Mouse (Mus musculus) frontal cortex, postnatal 14 days (tissue): ENCODE data around the gene Rimbp2.
"Not testable (repeated sequence)": the region's sequence is repeated elsewhere in the genome, so short reads cannot be mapped to it uniquely, and the experiment has no call there.

Experiments used
- DNase-seq, 2 experiments: peaks; one replicate each; pipeline ENCODE4 v3.0.0; 2022; ENCODE audit warnings: low spot score in 2 of 2

Gene Rimbp2

GRCm38 (mm10) chr5:128761118-128761517 is 192.2 kb downstream of the Rimbp2 start:
- no peak for DNase-seq

DNA sequence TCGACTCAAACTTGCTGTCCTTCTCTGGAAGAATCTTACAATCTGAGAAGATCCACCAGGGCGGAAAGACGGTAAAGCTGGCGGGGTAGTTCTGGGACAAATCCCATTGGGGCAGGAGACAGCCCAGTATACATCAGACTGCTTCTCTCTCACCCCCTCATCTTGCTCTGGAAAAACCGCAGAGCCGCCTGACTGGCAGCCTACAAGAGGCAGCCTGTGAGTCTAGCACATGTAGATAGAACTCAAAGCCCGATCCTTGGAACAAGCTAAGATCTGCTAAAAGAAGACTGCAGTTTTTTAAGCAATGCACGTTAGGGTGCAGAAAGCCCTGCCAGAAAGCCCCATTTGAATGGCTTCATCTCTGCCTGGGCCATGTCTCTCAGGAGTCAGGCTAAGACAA is 207.0 kb downstream of the Rimbp2 start:
- no peak for DNase-seq

DNA sequence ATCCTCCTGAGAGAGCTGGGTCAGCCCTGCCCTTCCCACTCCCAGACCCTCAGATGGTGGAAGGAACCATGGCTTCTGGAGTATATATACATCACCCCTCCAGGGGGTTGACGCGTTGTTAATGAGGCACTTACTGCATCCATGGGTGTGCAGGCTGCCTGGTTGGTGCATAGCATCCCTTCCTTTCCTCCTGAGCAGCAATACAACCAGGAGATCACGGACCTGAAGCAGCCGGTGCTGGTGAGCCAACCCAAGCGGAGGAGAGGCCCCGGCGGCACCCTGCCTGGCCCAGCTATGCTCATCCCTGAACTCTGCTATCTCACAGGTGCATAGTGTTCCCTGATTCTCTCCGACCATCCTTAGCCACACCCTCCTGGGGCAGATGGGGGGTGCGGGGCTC is 208.1 kb downstream of the Rimbp2 start:
- DNase-seq, result no peak

DNA sequence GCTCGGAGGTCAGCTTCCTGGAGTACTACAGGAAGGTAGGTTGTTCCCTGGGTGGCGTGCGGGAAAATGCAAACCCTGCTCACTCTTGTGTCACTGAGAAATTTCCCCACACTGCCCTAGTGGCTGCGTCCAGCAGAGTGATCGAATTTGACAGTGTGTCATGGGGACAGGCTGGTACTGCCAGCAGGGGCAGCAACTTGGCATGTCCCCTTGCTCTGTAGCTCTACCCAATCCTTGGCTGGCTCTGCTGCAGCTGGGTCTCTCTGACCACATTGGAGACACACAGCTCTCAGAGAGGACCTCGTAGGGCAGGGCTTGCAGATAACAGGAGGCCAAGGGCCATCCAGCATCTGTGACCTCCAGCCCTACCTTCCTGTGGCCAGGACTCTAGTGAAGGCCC is 208.9 kb downstream of the Rimbp2 start:
- no peak for DNase-seq

DNA sequence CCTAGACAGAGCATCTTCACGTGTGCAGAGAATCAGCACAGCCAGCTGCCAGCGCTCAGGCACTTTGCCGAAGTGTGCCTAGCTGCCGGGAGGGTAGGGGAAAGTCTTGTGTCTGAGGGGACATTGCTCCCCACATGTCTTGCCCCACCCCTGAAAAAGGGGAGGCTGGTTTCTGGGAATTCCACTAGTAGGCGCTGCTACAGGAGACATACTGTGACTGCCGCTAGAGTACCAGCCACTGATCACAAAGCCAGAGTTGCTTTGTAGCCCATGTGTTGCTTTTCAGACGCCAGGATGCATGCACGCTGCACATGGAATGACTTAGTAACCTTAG is 213.5 kb downstream of the Rimbp2 start:
- DNase-seq, result no peak

DNA sequence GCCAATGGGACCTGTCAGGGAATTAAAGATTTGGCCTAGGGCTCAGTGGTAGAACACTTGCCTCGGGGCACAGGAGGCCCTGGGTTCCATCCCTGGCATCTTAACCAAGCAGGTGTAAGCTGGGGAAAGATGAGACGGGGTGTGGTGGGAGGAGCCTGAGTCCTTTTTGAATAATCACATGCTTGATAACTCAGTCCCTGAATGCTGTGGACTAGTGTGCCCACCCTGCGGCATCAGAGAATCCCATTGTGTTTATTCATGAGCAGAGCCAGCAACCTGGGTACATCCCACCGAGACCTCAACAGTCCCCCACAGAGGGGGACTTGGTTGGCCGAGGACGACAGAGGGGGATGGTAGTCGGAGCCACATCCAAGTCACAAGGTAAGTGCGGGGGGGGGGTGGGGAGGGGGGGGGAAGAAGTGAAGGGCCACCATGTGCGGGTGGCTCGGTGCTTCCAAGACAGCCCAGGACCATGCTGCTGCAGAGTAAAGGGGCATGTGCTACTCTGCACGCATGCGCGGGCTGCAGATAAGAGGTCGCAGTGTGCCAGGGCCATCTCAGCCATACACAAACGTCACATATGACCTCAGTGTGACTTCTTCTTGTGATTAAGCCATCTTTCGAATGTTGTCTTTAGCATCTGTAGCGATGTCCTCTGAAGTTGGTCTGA is 214.0 kb downstream of the Rimbp2 start:
- no peak for DNase-seq

GRCm38 (mm10) chr5:128735921-128736320 is 217.4 kb downstream of the Rimbp2 start:
- DNase-seq, result no peak

DNA sequence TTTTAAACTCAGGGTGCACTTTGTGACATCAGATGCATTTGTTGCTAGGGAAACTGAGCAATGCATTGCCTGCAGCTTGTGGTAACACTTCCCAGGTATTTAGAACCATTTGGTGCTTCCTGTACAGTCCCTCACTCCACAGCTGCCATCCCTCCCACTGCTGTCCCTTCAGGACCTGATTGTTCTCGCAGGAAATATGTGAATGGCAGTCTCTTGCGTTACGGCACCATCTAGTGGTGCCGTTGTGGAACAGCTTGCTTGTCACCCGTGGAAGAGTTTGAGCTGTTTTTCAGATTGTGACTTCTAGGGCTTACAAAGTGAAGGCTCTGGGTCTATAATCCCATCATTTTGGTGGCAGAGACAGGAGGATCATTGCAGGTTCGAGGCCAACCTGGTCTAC is 219.3 kb downstream of the Rimbp2 start:
- peak in 1 of 2 experiments; percentile 60 for DNase-seq

DNA sequence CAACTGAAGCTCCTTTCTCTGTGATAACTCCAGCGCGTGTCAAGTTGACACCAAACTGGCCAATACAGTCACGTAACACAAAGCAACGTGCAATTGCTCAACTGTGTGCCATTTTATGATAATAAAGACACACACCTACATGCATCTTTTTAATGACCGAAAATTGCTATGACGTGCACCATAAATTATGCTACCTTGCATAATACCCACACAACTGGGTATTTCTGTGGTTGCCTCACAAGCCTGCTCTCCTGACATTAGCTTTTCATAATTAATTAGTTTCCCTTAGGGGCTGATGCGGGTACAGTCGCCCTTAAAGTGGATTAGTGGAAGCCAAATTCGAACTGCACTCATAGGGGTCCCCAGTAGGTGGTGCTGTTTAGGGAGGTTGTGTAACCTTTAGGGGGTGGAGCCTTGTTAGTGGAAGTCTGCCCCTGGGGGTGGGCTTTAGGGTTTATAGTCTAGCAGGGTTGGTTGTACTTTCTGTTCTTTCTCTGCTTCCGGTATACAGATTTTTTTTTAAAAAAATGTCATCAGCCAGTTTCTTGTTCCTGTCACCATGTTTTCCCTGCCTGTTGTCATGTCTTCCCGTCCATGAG is 220.8 kb downstream of the Rimbp2 start:
- DNase-seq, result no peak

- peak in 1 of 2 experiments; percentile 25 for DNase-seq
Measured at GRCm38 (mm10) chr5:128730634-128731033, 222.7 kb downstream of the Rimbp2 start.

DNA sequence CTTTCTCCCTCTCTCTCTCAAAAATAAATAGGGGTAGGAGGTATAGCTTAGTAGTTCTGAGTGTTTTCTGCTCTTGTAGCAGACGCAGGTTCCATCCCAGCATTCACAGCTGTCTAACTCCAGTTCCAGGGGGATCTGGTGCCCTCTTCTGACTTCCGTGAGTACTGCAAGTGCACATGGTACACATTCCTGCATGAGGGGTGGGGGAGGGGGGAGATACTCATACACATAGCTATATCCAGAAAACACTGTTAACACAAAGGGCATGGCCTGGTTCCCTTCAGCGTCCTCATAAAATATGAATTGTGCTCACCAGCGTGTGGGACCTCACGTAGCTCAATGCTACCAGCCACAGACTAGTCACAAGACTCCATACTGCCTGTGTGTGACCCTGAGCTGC is 223.9 kb downstream of the Rimbp2 start:
- DNase-seq, result no peak

DNA sequence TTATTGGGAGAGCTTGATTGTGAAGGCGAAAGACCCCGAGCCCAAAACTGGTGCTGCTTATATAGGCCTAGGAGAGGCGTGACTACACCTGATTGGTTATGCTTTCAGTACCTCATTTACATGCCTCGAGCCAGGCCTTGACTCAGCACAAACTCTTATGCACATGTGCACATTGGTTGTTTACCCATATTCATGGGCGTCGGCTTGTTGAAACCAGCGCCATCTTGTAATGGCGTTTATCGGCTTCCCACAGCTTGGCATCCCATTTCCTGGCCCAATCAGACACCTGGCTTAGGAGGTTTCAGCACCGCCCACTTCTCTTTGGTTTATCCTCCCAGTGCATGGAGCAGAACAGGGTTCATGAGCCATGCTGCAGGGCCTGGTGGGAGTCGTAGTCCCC is 232.8 kb downstream of the Rimbp2 start:
- DNase-seq, result not testable (repeated sequence)

- no peak for DNase-seq
Measured at GRCm38 (mm10) chr5:128715171-128715570, 238.1 kb downstream of the Rimbp2 start.

GRCm38 (mm10) chr5:128711847-128712246 is 241.4 kb downstream of the Rimbp2 start:
- no peak for DNase-seq

- no peak for DNase-seq
Measured at GRCm38 (mm10) chr5:128710596-128710995, 242.7 kb downstream of the Rimbp2 start.

- DNase-seq, result no peak
Measured at GRCm38 (mm10) chr5:128708929-128709328, 244.4 kb downstream of the Rimbp2 start.
